Mouse (Mus musculus) kidney, embryonic 15.5 days (tissue): Measurements from ENCODE around the gene Boc. TPM values are rescaled to one million over a fixed set of nuclear protein-coding genes. Genes with fewer than 3 reads are reported as not detected.

Experiments
- microRNA-seq: library from miRNA; unstranded; fragments of <30 nt; microRNA quantifications from one replicate; pipeline ENCODE4, GENCODE M21; 2016
- polyA plus RNA-seq: library from polyadenylated mRNA; unstranded; fragments of >200 nt; fragmentation: Nextera tagmentation; extraction: Ambion mirVana; gene quantifications from 2 replicates; pipeline ENCODE4 v1.2.1, GENCODE M21; 2015

The Boc gene
- polyA plus RNA-seq, 1 experiment from 2014 or later: 24.2 TPM

Small RNA genes lying within 50 kb of the gene (microRNA-seq; reads per million reads assigned to microRNA genes)
- 3.4 reads per million, percentile 17 among the genes with 10 or more reads in this experiment for gene Mir3081

Other genes starting within 250 kb of the Boc start
- gene Sidt1, start 225.7 kb downstream of the Boc start, polyA plus RNA-seq: 0.80 and 0.99 TPM in 2 replicates
- 28.1 and 31.2 TPM in 2 replicates for gene Spice1, start 211.8 kb downstream of the Boc start, polyA plus RNA-seq
- 0.32 and 0.40 TPM in 2 replicates for gene Cfap44, start 164.1 kb downstream of the Boc start, polyA plus RNA-seq
- 10.5 and 11.3 TPM in 2 replicates for gene Nepro, start 165.4 kb upstream of the Boc start, polyA plus RNA-seq
- 29.5 and 32.8 TPM in 2 replicates for gene Gtpbp8, start 187.5 kb upstream of the Boc start, polyA plus RNA-seq
- 0.37 and 0.62 TPM in 2 replicates for gene Cd200r1, start 206.8 kb upstream of the Boc start, polyA plus RNA-seq